ENCODE assay signal across 8 mouse cellular contexts in genomic region chr2:84386563-84387393, GRCm38 (mm10). TPM values are rescaled to one million over a fixed set of nuclear protein-coding genes. Genes with fewer than 3 reads are reported as not detected.
A peak's percentile ranks its signal among the peaks of the same experiment; 100 is the strongest.
DNase-seq lines count a peak whose midpoint lies in the region; ATAC-seq lines count a peak whose summit lies in the region.

No protein-coding gene starts in this region.

- peak overlapping the region; percentile 26 for H3K4me2 ChIP-seq in forebrain, embryonic 12.5 days
- H3K4me2 ChIP-seq in forebrain, embryonic 11.5 days (ENCODE audit: low read depth, low read length, severe bottlenecking) = no peak overlapping the region
- peak overlapping the region; percentile 29 for H3K4me2 ChIP-seq in embryonic facial prominence, embryonic 12.5 days (replicated peaks)
- peak overlapping the region; percentile 37 for H3K4me2 ChIP-seq in intestine, embryonic 14.5 days (ENCODE audit: low read length)
- peak overlapping the region; percentile 39 for H3K4me2 ChIP-seq in midbrain, embryonic 12.5 days (replicated peaks)

- 45% methylated on average over 18 of the region's 18 CpGs for WGBS in forebrain, embryonic 12.5 days
- 56% methylated on average over 18 of the region's 18 CpGs for WGBS in forebrain, embryonic 11.5 days
- WGBS in embryonic facial prominence, embryonic 12.5 days = 35% methylated on average over 18 of the region's 18 CpGs
- WGBS in intestine, embryonic 14.5 days = 48% methylated on average over 18 of the region's 18 CpGs
- WGBS in midbrain, embryonic 12.5 days = 42% methylated on average over 18 of the region's 18 CpGs

- no peak overlapping the region for H3K27ac ChIP-seq in forebrain, embryonic 12.5 days
- H3K27ac ChIP-seq in forebrain, embryonic 11.5 days (ENCODE audit: low read depth, low read length) = no peak overlapping the region
- no peak overlapping the region for H3K27ac ChIP-seq in embryonic facial prominence, embryonic 12.5 days
- no peak overlapping the region for H3K27ac ChIP-seq in intestine, embryonic 14.5 days (ENCODE audit: low read depth)
- H3K27ac ChIP-seq in midbrain, embryonic 12.5 days (replicated peaks) = no peak overlapping the region

- no peak overlapping the region for H3K9ac ChIP-seq in forebrain, embryonic 12.5 days
- no peak overlapping the region for H3K9ac ChIP-seq in forebrain, embryonic 11.5 days (ENCODE audit: low read length)
- H3K9ac ChIP-seq in embryonic facial prominence, embryonic 12.5 days = no peak overlapping the region
- H3K9ac ChIP-seq in intestine, embryonic 14.5 days (ENCODE audit: low read length) = no peak overlapping the region
- H3K9ac ChIP-seq in midbrain, embryonic 12.5 days (replicated peaks) = no peak overlapping the region

- intact Hi-C loops in gastrocnemius, postnatal 36 days (cut with DNase I) = no loop called here

- DNase-seq in forebrain, embryonic 11.5 days (ENCODE audit: low spot score) = no peak
- no peak for DNase-seq in intestine, embryonic 14.5 days (ENCODE audit: low spot score)
- no peak for DNase-seq in left cerebral cortex, adult 18-20 months (ENCODE audit: low spot score in 2 of 2)
- no peak for DNase-seq in gastrocnemius, postnatal 36 days
- no peak for DNase-seq in testis, postnatal 14 days (ENCODE audit: low spot score)

- H3K36me3 ChIP-seq in forebrain, embryonic 12.5 days (replicated peaks) = no peaks in the 10 kb centered on the region
- H3K36me3 ChIP-seq in forebrain, embryonic 11.5 days (ENCODE audit: control insufficient read depth, insufficient read depth, low read length) = no peaks in the 10 kb centered on the region
- H3K36me3 ChIP-seq in embryonic facial prominence, embryonic 12.5 days = no peaks in the 10 kb centered on the region
- no peaks in the 10 kb centered on the region for H3K36me3 ChIP-seq in intestine, embryonic 14.5 days (ENCODE audit: control insufficient read depth, insufficient read depth, low read length)
- H3K36me3 ChIP-seq in midbrain, embryonic 12.5 days = no peaks in the 10 kb centered on the region

- no peaks in the 10 kb centered on the region for H3K9me3 ChIP-seq in forebrain, embryonic 12.5 days
- no peaks in the 10 kb centered on the region for H3K9me3 ChIP-seq in forebrain, embryonic 11.5 days (ENCODE audit: control insufficient read depth, low read length)
- H3K9me3 ChIP-seq in embryonic facial prominence, embryonic 12.5 days = no peaks in the 10 kb centered on the region
- H3K9me3 ChIP-seq in intestine, embryonic 14.5 days (ENCODE audit: control insufficient read depth, low read length) = no peaks in the 10 kb centered on the region
- no peaks in the 10 kb centered on the region for H3K9me3 ChIP-seq in midbrain, embryonic 12.5 days

- no peak for ATAC-seq in forebrain, embryonic 12.5 days (ENCODE audit: low FRiP score)
- no peak for ATAC-seq in forebrain, embryonic 11.5 days (replicated peaks; ENCODE audit: low FRiP score)
- ATAC-seq in embryonic facial prominence, embryonic 12.5 days (ENCODE audit: insufficient number of reproducible peaks, insufficient read depth, low FRiP score, low TSS enrichment) = no peak
- ATAC-seq in intestine, embryonic 14.5 days (replicated peaks; ENCODE audit: low FRiP score, low TSS enrichment, low read depth) = no peak
- ATAC-seq in midbrain, embryonic 12.5 days (ENCODE audit: low FRiP score, low read depth) = no peak

- peaks cover 6% of the 10 kb centered on the region; the same call in 1 of the 2 replicates for H3K4me1 ChIP-seq in forebrain, embryonic 12.5 days
- no peaks in the 10 kb centered on the region for H3K4me1 ChIP-seq in forebrain, embryonic 11.5 days (replicated peaks; ENCODE audit: control insufficient read depth, insufficient read depth, low read length)
- H3K4me1 ChIP-seq in embryonic facial prominence, embryonic 12.5 days = no peaks in the 10 kb centered on the region; the same call in 1 of the 2 replicates
- H3K4me1 ChIP-seq in intestine, embryonic 14.5 days (replicated peaks; ENCODE audit: control insufficient read depth, insufficient read depth, low read length) = peaks cover 13% of the 10 kb centered on the region
- peaks cover 6% of the 10 kb centered on the region; the same call in 1 of the 2 replicates for H3K4me1 ChIP-seq in midbrain, embryonic 12.5 days

- no peak overlapping the region for H3K4me3 ChIP-seq in forebrain, embryonic 12.5 days (replicated peaks)
- H3K4me3 ChIP-seq in forebrain, embryonic 11.5 days (ENCODE audit: low read depth, low read length) = no peak overlapping the region
- 0 out of 2 replicates have a peak overlapping the region, but pooled peaks have one; percentile 6 for H3K4me3 ChIP-seq in embryonic facial prominence, embryonic 12.5 days
- no peak overlapping the region; the same call in 1 of the 2 replicates for H3K4me3 ChIP-seq in intestine, embryonic 14.5 days (ENCODE audit: low read depth, low read length)
- H3K4me3 ChIP-seq in midbrain, embryonic 12.5 days = 0 out of 2 replicates have a peak overlapping the region, but pooled peaks have one; percentile 7

- no peaks in the 10 kb centered on the region for H3K27me3 ChIP-seq in forebrain, embryonic 12.5 days
- H3K27me3 ChIP-seq in forebrain, embryonic 11.5 days (ENCODE audit: control insufficient read depth, insufficient read depth, low read length) = no peaks in the 10 kb centered on the region
- H3K27me3 ChIP-seq in embryonic facial prominence, embryonic 12.5 days = no peaks in the 10 kb centered on the region
- H3K27me3 ChIP-seq in intestine, embryonic 14.5 days (replicated peaks; ENCODE audit: control insufficient read depth, insufficient read depth, low read length) = no peaks in the 10 kb centered on the region
- H3K27me3 ChIP-seq in midbrain, embryonic 12.5 days = no peaks in the 10 kb centered on the region

RNA-seq across cellular contexts. Expression of gene Calcrl, which starts 38.4 kb away (rescaled TPM):
- 10.3 and 11.0 TPM in 2 replicates for polyA plus RNA-seq in forebrain, embryonic 12.5 days (2016; fragmentation: Nextera tagmentation; extraction: Ambion mirVana)
- polyA plus RNA-seq in forebrain, embryonic 11.5 days (2014; fragmentation: Nextera tagmentation; extraction: Ambion mirVana) = 13.3 and 14.1 TPM in 2 replicates
- 20.2 and 23.6 TPM in 2 replicates for polyA plus RNA-seq in embryonic facial prominence, embryonic 12.5 days (2016; fragmentation: Nextera tagmentation; extraction: Ambion mirVana)
- polyA plus RNA-seq in intestine, embryonic 14.5 days (2014; fragmentation: Nextera tagmentation; extraction: Ambion mirVana) = 34.3 and 42.3 TPM in 2 replicates
- polyA plus RNA-seq in midbrain, embryonic 12.5 days (2016; fragmentation: Nextera tagmentation; extraction: Ambion mirVana) = 11.5 and 12.5 TPM in 2 replicates
- 1 to 10 TPM; 3.7 to 5.9 TPM for total RNA-seq in left cerebral cortex, adult 18-20 months (2021)
- 10 to 100 TPM; 10.5 TPM for total RNA-seq in gastrocnemius, postnatal 36 days (2021)

Comparison
In these comparisons a context has a peak if more than half of its experiments do, and no peak if none do; other contexts are left out.
1. H3K4me3 ChIP-seq: peak in embryonic facial prominence, embryonic 12.5 days (single experiment) and midbrain, embryonic 12.5 days (single experiment); none in forebrain, embryonic 12.5 days (single experiment), forebrain, embryonic 11.5 days (single experiment) and intestine, embryonic 14.5 days (single experiment).